Mouse (Mus musculus): Measurements from ENCODE around the gene Mindy4. TPM values are rescaled to one million over a fixed set of nuclear protein-coding genes. Genes with fewer than 3 reads are reported as not detected.

The Mindy4 gene
- total RNA-seq, 2 experiments from 2014 or later, result 13.4 to 13.7 TPM

DNA sequence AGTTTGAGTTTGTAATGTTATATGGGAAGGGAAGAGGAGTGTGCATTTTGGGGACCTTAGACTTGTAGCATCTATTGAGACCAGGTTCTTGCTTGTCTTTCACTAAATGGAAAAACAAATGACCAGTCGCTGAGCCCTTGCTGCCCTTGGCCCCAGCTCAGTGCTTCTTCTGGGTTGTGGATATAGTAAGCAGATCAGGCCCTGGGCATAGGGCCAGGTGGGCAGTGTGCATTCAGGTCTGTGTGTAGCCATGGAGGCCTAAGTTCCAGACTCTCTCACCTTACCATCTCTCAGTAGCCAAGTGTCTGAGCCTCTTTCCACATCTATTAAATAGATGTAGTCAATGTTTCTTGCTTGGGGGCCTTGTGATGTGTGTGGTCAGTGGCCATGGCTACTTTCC is 92.1 kb downstream of the Mindy4 start:
- DNase-seq (ENCODE audit: extremely low spot score in 1 of 2, low spot score in 1 of 2), result no peak

DNA sequence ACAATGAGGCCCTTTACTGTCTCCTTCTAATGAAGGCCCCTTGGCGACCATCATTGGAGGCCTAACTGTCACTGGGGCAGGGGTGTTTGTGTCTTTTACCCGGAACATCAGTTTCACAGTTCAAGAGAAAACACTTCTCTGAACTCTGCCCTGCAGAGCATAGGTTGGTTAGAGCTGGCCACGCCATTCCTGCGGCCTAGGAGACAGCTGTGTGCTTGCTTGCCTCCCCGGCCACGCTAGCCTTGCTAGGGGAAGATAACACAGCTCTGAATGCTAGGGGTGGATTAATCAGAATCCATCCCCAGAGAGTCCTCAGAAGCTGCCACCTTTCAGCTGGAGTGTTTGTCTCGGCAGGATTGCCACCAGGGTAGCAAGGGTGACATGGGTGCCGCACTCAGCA is 96.3 kb downstream of the Mindy4 start:
- no peak for DNase-seq (ENCODE audit: extremely low spot score in 1 of 2, low spot score in 1 of 2)

DNA sequence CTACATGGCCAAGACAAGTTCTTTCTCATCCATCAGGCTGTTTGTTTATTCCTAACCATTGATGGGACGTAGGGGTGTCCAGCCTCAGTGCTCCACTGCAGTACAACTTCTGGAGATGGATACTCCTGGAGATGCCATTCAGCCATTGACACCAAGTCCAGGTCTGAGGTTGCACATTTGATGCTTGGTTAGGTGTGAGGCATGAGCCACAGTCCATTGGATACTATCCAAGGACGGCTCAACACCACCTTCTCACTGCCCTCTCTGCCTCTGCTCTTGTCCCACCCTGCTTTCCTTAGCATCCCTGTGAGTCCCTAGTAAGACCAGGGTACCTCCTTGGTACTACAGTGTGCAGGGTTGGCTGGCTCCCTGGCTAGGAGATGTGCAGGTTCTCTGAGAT is 96.7 kb downstream of the Mindy4 start:
- no peak for DNase-seq (ENCODE audit: extremely low spot score in 1 of 2, low spot score in 1 of 2)

DNA sequence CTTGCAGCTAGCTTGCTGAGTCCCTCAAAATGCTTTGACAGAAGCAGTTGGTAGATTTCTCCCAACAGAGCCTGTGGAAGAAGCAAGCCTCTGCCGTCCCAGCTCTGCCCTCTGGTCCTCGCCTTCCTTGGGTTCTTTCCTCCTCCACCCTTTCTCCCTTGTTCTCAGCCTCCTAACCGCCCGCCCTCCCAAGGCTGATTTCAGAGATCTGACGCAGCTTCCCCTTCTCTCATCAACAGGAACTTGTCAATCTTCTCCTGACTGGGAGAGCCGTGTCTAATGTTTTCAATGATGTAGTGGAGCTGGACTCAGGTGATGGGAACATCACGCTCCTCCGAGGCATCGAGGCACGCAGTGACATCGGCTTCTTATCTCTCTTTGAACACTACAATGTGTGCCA is 97.5 kb downstream of the Mindy4 start:
- no peak for DNase-seq (ENCODE audit: extremely low spot score in 1 of 2, low spot score in 1 of 2)

DNA sequence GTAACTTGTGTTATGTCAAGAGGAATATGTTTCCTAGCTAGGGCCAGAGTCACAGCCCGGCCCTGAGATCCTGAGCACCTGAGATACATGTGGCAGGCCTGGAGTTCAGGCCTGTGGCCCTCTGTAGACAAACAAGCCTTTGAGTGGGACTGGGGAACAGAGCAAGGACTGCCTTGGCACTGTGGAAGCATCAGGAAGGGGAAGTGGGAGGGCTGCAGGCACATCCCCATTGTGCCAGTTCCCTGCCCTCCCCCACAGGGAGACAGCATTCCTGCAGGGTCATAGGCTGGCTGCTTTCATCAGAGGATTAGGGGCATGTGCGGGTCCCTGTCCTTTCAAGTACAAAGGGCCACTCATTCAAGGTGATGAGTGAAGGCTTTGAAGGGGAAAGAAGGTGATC is 107.0 kb downstream of the Mindy4 start:
- DNase-seq (ENCODE audit: extremely low spot score in 1 of 2, low spot score in 1 of 2), result no peak

DNA sequence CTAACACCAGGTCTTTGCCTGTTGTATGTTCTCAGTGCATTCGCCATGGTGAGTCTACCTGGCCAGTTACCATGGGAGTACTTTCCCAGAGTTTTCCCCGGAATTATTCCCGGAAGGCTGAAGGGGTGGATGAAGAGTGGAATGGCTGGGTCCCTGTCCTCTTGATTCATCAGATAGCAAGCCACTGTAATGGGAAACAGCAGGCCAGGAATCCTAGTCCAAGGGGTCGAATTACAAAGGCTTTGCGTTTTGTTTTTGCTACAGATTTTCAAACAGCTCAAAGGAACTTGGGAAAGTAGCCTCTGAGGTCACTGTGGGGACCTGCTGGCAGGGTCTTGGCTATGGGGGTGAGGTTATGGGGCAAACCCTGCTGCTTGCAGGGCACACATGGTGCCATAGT is 108.8 kb downstream of the Mindy4 start:
- no peak for DNase-seq (ENCODE audit: extremely low spot score in 1 of 2, low spot score in 1 of 2)

DNA sequence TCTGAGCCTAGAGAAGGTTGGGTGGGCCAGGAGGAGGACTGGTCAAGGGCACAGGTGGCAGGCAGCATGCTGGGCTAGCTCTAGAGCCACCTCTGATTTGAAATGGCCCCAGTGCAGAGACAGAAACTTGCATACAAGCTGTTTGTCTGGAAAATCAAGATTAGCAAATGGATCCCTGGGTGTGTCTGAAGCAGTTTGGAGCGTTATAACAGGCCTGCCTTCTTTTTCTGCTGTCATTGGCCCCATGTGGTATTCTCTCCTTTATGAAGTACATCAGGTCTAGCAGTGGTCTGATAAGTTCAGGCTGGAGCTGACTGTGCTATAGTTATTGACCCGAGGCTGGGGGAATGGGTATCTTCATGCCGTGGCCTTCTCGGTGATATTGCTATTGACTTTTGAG is 110.7 kb downstream of the Mindy4 start:
- DNase-seq (ENCODE audit: extremely low spot score in 1 of 2, low spot score in 1 of 2), result no peak

DNA sequence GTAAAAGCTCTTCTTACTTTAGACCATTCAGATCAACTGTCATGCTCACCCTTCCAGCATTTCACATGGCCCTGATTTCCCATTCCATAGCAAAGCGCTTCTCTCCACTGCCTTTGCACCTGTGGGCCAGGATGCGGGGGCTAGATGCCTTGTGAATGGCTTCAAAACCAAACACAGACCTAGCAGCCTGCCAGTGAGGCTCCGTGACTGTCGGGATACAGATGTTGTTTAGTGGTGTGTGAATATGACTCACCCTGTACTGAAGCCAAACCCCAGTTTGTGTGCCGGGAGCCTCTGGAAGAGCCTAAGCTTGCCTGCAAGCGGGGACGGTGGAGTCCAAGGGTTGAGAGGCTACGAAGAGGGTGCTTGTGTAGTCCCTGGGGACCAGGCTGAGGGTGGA is 111.4 kb downstream of the Mindy4 start:
- DNase-seq (ENCODE audit: extremely low spot score in 1 of 2, low spot score in 1 of 2), result no peak

DNA sequence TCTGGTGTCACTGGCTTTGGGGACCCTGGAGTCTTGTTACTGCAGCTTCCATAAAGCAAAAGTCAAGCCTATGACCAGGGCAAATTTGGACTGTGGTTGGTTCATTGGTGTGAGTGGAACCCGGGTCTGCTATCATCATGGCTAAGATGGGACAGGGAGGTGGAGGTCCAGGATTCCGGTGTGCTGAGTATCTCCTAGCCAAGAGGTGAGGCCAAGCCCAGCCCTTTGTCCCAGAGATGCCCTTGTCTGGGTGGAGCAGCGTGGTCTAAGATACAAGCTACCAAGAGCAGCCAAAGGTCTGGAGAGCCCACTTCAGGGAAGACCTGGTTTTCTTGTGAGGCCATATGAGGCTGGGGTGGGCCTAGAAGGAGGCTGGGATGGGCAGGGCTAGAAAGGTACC is 115.4 kb downstream of the Mindy4 start:
- DNase-seq (ENCODE audit: extremely low spot score in 1 of 2, low spot score in 1 of 2), result no peak

DNA sequence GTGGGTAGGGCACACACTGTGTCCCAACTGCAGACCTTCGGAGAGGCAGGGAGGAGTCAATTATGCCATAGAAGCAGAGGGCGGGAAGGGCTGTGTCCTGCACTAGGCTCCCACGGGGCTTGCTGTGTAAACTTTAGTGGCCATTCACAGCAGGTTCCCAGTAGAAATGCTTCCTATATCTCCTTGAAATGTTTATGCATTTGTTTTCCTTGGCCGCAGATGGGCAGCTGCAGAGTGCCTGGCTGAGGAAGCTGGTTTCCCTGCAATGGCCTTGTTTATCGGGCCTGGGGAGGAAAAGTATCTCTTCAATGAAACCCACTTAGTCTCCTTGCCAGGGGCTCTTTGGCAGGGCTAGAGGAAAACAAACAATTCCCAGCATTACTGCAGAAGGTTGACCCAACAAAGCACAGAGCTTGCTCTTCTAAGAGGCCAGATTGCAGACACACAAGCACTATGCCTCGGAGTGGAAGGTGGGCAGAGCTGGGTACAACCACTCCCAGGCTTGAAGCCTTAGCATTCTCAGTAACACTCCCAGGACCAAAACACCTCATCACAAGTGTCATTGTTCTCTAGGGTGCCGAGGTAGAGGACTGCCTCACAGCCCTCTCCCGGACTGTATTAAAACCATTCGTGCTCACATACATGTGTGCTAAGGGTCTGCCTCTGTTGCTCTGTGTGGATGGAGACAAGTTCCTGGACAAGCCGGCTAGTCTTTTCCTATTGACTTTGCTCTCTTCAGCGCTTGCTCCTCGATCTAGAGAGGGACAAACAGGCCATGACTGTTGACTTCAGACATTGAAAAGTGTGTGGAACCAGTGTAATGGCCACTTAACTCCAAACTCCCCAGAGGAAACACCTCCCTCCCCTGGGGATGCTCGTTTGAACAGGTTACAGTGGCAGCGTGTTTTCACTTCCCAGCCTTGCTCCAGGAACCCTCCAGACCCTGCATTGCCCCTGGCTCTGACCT is 116.7 kb downstream of the Mindy4 start:
- DNase-seq (ENCODE audit: extremely low spot score in 1 of 2, low spot score in 1 of 2), result no peak

DNA sequence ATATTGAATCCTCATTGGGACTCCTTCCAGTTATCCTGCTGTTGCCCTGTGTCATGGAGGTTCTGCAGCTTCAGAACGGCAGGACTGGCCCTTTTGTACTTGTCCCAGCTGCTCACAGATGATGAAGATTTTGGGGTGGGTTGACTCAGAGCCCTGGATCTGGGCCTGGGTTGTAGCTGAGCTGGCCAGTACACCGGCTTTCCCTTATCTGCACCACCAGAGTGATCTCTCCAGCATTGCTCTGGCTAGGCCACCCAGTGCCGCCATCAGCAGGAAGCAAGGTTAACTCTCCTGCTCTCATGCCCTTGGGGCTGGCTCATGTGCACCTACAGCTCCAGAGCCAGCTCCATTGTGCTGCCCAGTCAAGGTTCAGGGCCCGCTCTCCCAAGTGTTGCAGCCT is 117.7 kb downstream of the Mindy4 start:
- no peak for DNase-seq (ENCODE audit: extremely low spot score in 1 of 2, low spot score in 1 of 2)

DNA sequence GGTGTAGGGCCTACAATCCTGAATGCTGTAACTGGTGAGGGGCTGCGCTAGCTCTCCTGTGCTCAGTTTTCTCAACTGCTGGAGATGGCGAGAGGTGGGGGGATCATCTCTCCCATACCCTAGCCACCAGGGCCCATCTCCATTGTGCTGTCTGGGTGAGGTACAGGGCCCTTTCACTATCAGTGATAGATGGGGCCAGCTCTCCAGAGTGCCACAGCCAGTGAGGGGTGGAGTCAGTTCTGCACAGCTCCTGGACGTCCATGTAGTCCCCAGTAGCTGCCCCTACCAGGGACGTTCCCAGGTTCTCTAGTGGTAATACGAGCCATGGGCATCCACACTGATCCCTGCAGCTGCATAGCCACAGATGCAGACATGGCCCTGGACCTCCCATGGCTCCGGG is 118.3 kb downstream of the Mindy4 start:
- no peak for DNase-seq (ENCODE audit: extremely low spot score in 1 of 2, low spot score in 1 of 2)

DNA sequence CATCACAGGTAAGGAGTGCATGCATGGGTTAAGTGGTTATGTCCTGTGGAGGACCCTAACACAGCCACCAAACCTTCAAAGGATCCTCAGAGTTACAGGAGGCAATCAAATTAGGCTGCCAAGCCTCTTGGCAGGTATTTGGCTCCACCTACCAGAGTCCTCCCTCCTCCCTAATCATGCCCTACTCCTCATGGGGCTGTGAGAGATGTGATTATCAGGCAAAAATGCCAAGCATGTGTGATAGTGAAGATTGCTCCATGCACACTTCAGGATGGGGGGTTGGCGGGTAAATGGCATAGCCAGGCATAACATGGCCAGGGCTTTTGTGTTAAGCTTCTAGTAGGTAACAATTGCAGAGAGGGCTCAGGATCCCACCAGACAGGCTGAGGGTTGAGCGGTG is 119.8 kb downstream of the Mindy4 start:
- no peak for DNase-seq (ENCODE audit: extremely low spot score in 1 of 2, low spot score in 1 of 2)

DNA sequence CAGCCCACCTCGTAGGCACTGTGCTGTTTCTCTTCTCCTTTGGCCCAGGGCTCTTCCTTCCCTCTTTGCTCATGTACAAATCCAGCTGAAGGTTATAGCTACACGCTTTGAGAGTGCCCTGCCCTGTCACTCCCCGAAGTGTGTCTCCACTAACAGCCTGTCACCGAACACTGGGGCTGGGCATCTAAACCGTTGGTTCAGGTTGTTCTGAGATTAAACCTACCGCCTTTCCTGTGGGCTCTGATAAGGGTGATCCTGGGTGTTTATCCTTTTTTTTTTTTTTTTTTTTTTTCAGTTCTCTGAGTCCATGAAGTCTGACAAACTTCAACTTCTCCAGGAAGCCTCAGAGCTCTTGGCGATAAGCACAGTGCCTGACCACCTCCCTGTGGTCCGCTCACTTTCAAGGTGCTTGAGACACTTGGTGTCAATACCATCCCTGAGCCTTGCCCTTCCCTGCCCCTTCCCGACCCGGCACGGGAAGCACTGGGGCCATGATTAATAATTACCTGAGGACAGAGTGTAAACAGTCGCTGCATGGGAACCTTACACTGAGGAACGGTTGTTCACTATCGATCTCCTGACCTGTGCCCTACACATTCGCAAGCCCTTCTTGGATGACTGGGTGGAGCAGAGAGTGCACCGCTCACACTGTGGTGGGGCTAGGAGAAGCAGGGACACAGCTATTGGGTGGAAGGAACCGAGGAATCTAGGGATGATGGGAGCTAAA is 120.9 kb downstream of the Mindy4 start:
- DNase-seq (ENCODE audit: extremely low spot score in 1 of 2, low spot score in 1 of 2), result no peak

DNA sequence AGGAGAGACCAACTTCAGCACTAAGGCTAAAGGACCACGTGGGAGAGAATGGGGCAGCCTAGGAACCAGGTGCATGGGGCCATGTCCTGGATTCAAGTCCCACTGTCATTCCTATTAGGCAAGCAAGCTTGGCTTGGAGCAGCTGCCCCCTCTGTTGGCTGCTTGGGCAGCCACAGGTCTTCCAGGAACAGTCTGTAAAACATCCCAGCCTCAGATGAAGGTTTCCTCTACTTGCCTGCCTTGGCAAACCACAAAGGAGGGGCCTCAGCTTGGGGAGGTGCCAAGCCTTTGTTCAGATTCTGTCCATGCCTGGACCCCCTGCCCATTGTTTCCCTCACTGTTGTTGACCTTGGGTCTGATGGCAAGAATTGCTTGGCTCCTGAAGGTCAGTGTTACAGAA is 121.6 kb downstream of the Mindy4 start:
- no peak for DNase-seq (ENCODE audit: extremely low spot score in 1 of 2, low spot score in 1 of 2)

DNA sequence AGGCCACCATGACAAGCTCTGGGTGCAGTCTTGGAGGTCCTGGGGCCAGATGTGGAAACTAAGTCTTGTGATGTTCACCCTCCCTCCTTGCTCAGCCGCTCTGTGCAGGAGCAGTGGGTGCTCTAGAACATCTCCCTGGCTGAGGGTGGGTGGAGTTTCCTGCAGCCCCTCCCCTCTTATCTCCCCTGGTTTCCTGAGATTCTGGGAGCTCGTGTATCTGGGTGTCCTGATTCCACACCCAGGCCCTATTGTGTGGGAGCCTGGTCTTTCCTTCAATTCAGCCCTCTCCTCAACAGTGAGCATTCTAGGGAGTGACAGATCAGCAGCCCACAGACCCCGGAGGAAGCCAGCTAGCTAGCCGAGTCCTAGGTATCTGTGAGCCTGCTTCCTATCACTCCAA is 123.1 kb downstream of the Mindy4 start:
- no peak for DNase-seq (ENCODE audit: extremely low spot score in 1 of 2, low spot score in 1 of 2)

DNA sequence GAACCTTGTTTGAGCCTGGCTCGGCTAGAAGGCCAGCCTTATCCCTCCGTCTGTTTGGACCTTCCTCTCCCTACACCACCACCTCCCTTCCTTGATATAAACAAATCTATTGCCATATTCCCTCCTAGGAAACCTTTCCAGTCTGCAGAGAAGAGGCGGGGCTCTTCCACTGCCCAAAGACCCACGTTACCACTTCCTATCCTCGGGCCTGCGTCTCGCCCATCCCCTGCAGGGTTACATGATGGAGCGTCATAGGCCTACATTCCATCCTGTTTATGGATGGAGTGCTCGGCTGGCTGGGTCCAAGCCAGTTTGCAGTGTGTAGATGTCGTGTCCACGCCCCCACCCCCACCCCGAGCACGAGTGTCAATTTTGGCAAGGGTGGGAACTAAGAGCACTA is 124.1 kb downstream of the Mindy4 start:
- DNase-seq (ENCODE audit: extremely low spot score in 1 of 2, low spot score in 1 of 2), result no peak

DNA sequence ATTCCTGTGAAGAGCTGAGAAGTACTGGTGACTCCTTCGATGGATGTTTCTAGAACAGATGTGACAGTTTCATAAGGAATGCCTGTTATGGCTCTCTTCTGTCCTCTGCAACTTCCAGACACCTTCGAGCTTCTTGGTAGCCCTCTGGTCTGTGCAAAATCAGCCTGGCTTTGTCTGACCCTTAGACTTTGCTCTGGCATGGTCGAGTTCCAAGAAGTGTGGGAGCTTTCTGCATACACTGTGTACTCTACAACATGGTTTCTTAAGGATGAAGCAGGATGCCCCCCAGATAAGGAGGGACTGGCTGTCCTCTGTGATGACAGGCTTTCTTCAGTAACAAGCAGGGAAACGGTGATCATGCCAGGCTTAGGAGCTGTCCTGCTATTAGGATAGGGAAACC is 125.0 kb downstream of the Mindy4 start:
- no peak for DNase-seq (ENCODE audit: extremely low spot score in 1 of 2, low spot score in 1 of 2)

DNA sequence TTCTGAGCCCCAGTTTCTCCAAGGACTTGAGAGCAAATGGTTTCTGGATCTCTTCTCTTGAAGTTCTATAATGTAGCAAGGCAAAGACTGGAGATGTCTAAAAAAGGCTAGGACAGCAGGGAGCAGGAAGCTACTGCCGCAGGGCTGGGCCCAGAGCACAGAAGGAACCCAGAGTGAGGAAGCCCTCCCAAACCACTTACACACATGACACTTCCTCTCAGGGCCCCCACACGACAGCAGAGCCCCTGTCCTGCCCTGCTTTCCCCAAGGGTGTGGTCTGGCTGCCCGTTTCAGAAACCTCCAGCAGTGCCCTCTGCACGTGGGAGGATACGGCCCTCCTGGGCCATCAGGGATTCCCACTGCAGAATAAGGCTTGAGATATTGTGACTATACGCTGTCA is 128.1 kb downstream of the Mindy4 start:
- DNase-seq (ENCODE audit: extremely low spot score in 1 of 2, low spot score in 1 of 2), result no peak

DNA sequence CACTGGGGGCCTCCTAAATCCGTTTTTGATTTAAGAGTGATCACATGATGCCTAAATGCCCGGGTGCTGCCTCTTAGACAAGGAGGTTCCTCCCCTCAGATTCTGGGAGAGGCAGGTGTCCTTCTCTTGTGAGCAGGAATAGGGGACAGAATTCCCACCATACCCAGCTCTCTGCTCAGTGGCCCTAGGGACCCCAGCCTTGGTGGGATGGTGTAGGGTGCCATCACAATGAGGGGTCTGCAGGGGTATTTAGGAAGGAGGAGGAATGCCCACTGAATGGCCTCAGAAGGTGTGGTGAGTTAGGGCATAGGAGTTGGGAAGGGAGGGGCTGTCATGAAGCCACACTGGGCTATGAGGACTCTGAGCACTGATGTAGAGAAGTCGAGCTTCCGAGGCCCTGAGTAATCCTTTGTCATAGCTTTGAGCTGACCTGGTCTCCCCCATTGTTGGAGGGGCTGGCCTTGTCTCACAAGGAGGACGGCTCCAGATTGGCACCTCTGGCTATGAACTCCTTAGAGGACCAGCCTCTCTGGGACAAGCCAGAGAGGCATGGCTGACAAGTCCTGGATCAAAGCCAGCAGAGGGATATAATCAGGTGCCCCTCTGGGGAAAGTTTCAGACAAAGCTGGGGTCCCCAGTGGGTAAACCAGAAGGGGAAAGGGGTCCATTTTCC is 129.1 kb downstream of the Mindy4 start:
- no peak for DNase-seq (ENCODE audit: extremely low spot score in 1 of 2, low spot score in 1 of 2)

DNA sequence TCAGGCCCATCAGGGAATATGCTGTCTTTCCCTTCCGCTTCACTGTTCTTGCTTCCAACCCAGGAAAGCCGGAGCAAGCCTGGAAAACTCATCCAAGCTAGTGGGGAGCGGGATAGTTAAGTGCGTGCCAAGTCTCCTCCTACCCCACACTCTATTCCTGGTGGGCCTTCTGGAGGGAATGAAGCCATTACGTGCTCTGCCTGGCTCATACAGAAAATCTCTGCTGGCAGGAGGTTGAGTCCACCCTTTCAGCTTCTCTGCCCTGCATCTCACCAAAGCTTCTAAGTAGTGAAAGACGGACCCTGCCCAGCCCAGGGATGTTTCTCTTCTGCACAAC is 129.6 kb downstream of the Mindy4 start:
- no peak for DNase-seq (ENCODE audit: extremely low spot score in 1 of 2, low spot score in 1 of 2)

Data from layer of hippocampus, postnatal 25 days (tissue).